Mouse (Mus musculus) hindbrain, embryonic 16.5 days (tissue): ENCODE measurements around the gene Khdc4. TPM values are rescaled to one million over a fixed set of nuclear protein-coding genes. Genes with fewer than 3 reads are reported as not detected.
A peak's percentile ranks its signal among the peaks of the same experiment; 100 is the strongest.

ENCODE experiments used
- ATAC-seq: fragments of 200-750 bp; cut with Nextera tagmentation; 2 replicates; pipeline ENCODE4 v1.8.0; 2017; ENCODE audit warnings: moderate TSS enrichment, moderate library complexity
- H3K27ac ChIP-seq: fragments of 300-500 bp; sonication (generic); 2 replicates; pipeline ENCODE4 v1.5.1; 2014; ENCODE audit warnings: low read depth, mild to moderate bottlenecking, control low read depth, low read length, moderate library complexity
- H3K27me3 ChIP-seq: fragments of 300-500 bp; sonication (generic); replicated peaks from 2 replicates; pipeline ENCODE4 v1.6.1; 2014; ENCODE audit warnings: low read length; ENCODE audit not compliant: control insufficient read depth, insufficient read depth
- H3K36me3 ChIP-seq: fragments of 300-500 bp; sonication (generic); 2 replicates; pipeline ENCODE4 v1.6.1; 2014; ENCODE audit warnings: mild to moderate bottlenecking, low read length, moderate library complexity, mixed read lengths; ENCODE audit not compliant: control insufficient read depth, insufficient read depth
- H3K4me1 ChIP-seq: fragments of 300-500 bp; sonication (generic); 2 replicates; pipeline ENCODE4 v1.6.1; 2014; ENCODE audit warnings: low read depth, low read length; ENCODE audit not compliant: control insufficient read depth, insufficient read depth
- H3K4me2 ChIP-seq: fragments of 300-500 bp; sonication (generic); 2 replicates; pipeline ENCODE4 v1.6.1; 2014; ENCODE audit warnings: mild to moderate bottlenecking, low read length, control low read depth, moderate library complexity
- H3K4me3 ChIP-seq: fragments of 300-500 bp; sonication (generic); 2 replicates; pipeline ENCODE4 v1.5.1; 2014; ENCODE audit warnings: mild to moderate bottlenecking, low read length, control low read depth, moderate library complexity
- H3K9ac ChIP-seq: fragments of 300-500 bp; sonication (generic); 2 replicates; pipeline ENCODE4 v1.6.1; 2014; ENCODE audit warnings: low read depth, mild to moderate bottlenecking, control low read depth, low read length, moderate library complexity
- H3K9me3 ChIP-seq: fragments of 300-500 bp; sonication (generic); 2 replicates; pipeline ENCODE4 v1.6.1; 2014; ENCODE audit warnings: mild to moderate bottlenecking, low read length, moderate library complexity; ENCODE audit not compliant: control insufficient read depth
- WGBS: fragments of 180-500 bp; shearing (Covaris S2); extraction: QIAGEN DNeasy Blood & Tissue Kit; methylation state at CpG from one replicate; pipeline ENCODE4 v1.1.7; 2014; 5-methylcytosine and 5-hydroxymethylcytosine counted together
- polyA plus RNA-seq: library from polyadenylated mRNA; unstranded; fragments of >200 nt; fragmentation: Nextera tagmentation; extraction: Ambion mirVana; gene quantifications from 2 replicates; pipeline ENCODE4 v1.2.1, GENCODE M21; 2015

Khdc4 gene
- polyA plus RNA-seq, 1 experiment from 2014 or later: 70.2 TPM

GRCm38 (mm10) chr3:88653516-88654370, 31.9 kb upstream of the Khdc4 start:
- no peaks in the 10 kb centered on the region for H3K36me3 ChIP-seq
- WGBS: 86% methylated on average over 6 of the region's 6 CpGs
- H3K9ac ChIP-seq: no peak overlapping the region
- no peak overlapping the region for H3K4me2 ChIP-seq
- no peak overlapping the region for H3K27ac ChIP-seq
- no peak for ATAC-seq
- H3K4me3 ChIP-seq: no peak overlapping the region
- H3K27me3 ChIP-seq: no peaks in the 10 kb centered on the region
- H3K9me3 ChIP-seq: no peaks in the 10 kb centered on the region
- H3K4me1 ChIP-seq: no peaks in the 10 kb centered on the region

- Histone ChIP-seq H3K4me1 (no peaks in the 10 kb centered on the region), H3K9me3 (no peaks in the 10 kb centered on the region), H3K36me3 (no peaks in the 10 kb centered on the region), H3K9ac (no peak overlapping the region), H3K4me2 (no peak overlapping the region), H3K27me3 (no peaks in the 10 kb centered on the region), H3K27ac (no peak overlapping the region), H3K4me3 (no peak overlapping the region)
- no peak for ATAC-seq
- whole genome bisulfite sequencing: 79% methylated on average over 4 of the region's 4 CpGs
These were observed 31.0 kb upstream of the Khdc4 start for GRCm38 (mm10) chr3:88654621-88655020.

DNA sequence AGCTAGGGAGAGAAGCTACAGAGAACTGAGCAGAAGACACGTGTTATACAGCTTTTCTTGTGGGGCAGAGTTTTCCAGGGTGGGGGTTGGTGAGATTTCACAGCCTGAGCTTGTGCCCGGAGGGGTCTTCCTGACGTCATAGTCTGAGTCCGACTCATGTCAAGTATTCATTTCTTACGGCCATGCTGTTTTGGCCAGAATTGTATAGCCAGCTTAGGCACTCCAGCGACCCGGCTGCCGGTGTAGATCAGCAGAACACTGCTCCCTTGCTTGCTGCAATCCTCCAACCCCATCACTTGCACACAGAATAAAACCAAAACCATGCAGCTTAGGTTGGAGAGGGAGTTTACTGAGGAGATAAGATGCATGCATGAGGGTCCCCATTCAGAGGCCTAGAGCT, 30.0 kb upstream of the Khdc4 start:
- WGBS: 82% methylated on average over 8 of the region's 8 CpGs
- Histone ChIP-seq H3K27ac (no peak overlapping the region), H3K4me3 (no peak overlapping the region), H3K4me2 (no peak overlapping the region), H3K9ac (no peak overlapping the region), H3K9me3 (no peaks in the 10 kb centered on the region), H3K4me1 (no peaks in the 10 kb centered on the region), H3K36me3 (no peaks in the 10 kb centered on the region), H3K27me3 (no peaks in the 10 kb centered on the region)
- ATAC-seq: no peak

- no peak for ATAC-seq
- 78% methylated on average over 5 of the region's 5 CpGs for WGBS
- no peak overlapping the region for H3K27ac ChIP-seq
These were observed 27.0 kb upstream of the Khdc4 start for GRCm38 (mm10) chr3:88658441-88659127.

GRCm38 (mm10) chr3:88659798-88660197, 25.8 kb upstream of the Khdc4 start:
- Histone ChIP-seq H3K9ac (no peak overlapping the region), H3K4me1 (no peaks in the 10 kb centered on the region), H3K9me3 (no peaks in the 10 kb centered on the region), H3K27me3 (no peaks in the 10 kb centered on the region), H3K4me2 (no peak overlapping the region), H3K4me3 (no peak overlapping the region), H3K36me3 (no peaks in the 10 kb centered on the region), H3K27ac (no peak overlapping the region)
- WGBS: 59% methylated on average over 6 of the region's 6 CpGs
- no peak for ATAC-seq

More at GRCm38 (mm10) chr3:88658441-88659127, 27.0 kb upstream of the Khdc4 start:
- Histone ChIP-seq H3K36me3 (no peaks in the 10 kb centered on the region), H3K27me3 (no peaks in the 10 kb centered on the region), H3K4me3 (no peak overlapping the region), H3K4me2 (no peak overlapping the region), H3K9me3 (no peaks in the 10 kb centered on the region), H3K4me1 (no peaks in the 10 kb centered on the region), H3K9ac (no peak overlapping the region)

- Histone ChIP-seq H3K9me3 (no peaks in the 10 kb centered on the region), H3K36me3 (no peaks in the 10 kb centered on the region), H3K27me3 (no peaks in the 10 kb centered on the region), H3K27ac (no peak overlapping the region), H3K4me1 (no peaks in the 10 kb centered on the region), H3K9ac (no peak overlapping the region), H3K4me3 (no peak overlapping the region), H3K4me2 (no peak overlapping the region)
- WGBS: 86% methylated on average over 4 of the region's 4 CpGs
- no peak for ATAC-seq
These were observed 21.5 kb upstream of the Khdc4 start for GRCm38 (mm10) chr3:88664095-88664494.

DNA sequence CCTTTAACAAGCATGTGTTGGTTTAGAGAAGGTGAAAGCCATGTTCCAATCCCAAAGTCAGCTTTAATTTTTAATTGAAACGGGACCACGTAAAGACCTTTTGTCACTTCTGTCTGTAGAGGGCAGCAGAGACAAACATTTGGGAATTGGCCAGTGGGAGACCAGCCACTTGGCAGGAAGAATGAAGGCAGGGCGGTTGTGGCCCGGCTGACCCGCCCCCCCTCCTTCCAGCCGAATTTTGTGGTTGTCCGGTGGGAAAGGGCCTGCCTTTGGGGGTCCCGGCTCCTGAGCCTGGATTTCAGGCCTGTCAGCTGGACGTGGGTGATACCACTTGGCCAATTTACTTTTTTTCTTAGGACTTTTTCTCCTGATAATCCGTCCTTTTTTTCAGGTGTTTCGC, 8.2 kb upstream of the Khdc4 start:
- no peaks in the 10 kb centered on the region for H3K27me3 ChIP-seq
- no peaks in the 10 kb centered on the region for H3K9me3 ChIP-seq
- WGBS: 12% methylated on average over 11 of the region's 11 CpGs
- peak overlapping the region; percentile 57 for H3K9ac ChIP-seq
- peak; percentile 52; the same call in 1 of the 2 replicates for ATAC-seq
- H3K27ac ChIP-seq: no peak overlapping the region
- H3K4me3 ChIP-seq: peak overlapping the region; percentile 36
- H3K36me3 ChIP-seq: no peaks in the 10 kb centered on the region
- no peaks in the 10 kb centered on the region; the same call in 1 of the 2 replicates for H3K4me1 ChIP-seq
- H3K4me2 ChIP-seq: peak overlapping the region; percentile 78

- H3K9me3 ChIP-seq: no peaks in the 10 kb centered on the region
- WGBS: 91% methylated on average over 2 of the region's 2 CpGs
- peaks cover 21% of the 10 kb centered on the region for H3K4me1 ChIP-seq
- H3K36me3 ChIP-seq: no peaks in the 10 kb centered on the region
- ATAC-seq: no peak
- no peak overlapping the region for H3K4me3 ChIP-seq
- H3K27ac ChIP-seq: no peak overlapping the region
- no peak overlapping the region for H3K9ac ChIP-seq
- no peak overlapping the region for H3K4me2 ChIP-seq
- H3K27me3 ChIP-seq: no peaks in the 10 kb centered on the region
These were observed 1.8 kb upstream of the Khdc4 start for GRCm38 (mm10) chr3:88683814-88684213.

- peak overlapping the region; percentile 54 for H3K4me3 ChIP-seq
- peak overlapping the region; percentile 72 for H3K4me2 ChIP-seq
- H3K27ac ChIP-seq: peak overlapping the region; percentile 97
- no peak overlapping the region for H3K9ac ChIP-seq
- H3K4me1 ChIP-seq: peaks cover 21% of the 10 kb centered on the region
- no peaks in the 10 kb centered on the region for H3K9me3 ChIP-seq
- H3K36me3 ChIP-seq: peaks cover 3% of the 10 kb centered on the region; the same call in 1 of the 2 replicates
- H3K27me3 ChIP-seq: no peaks in the 10 kb centered on the region
- 63% methylated on average over 7 of the region's 8 CpGs for WGBS
- ATAC-seq: no peak
These were observed 1.2 kb upstream of the Khdc4 start for GRCm38 (mm10) chr3:88684236-88684979.
